Mouse (Mus musculus) CH12F3 (cell line): Measurements from ENCODE around the gene Cdk5rap3.

Source experiments
- in situ Hi-C: fragments of 300-500 bp; cut with MboI; formaldehyde crosslinking; loops from 2 replicates; pipeline ENCODE4 v1.14.3; 2020; ENCODE audit warnings: low sequenced_read_pairs

The Cdk5rap3 gene

GRCm38 (mm10) chr11:96862534-96862933 is 53.8 kb downstream of the Cdk5rap3 start:
- in situ Hi-C loops = loop anchor here (5.0 to 25.0 kb wide), 4 partner anchors 52 to 575 kb away; partner anchors contain the start of genes Cdk5rap3, Hoxb6, Hoxb7 and Hoxb8

- in situ Hi-C loops = loop anchor here (5.0 to 25.0 kb wide), 4 partner anchors 53 to 575 kb away; partner anchors contain the start of genes Cdk5rap3, Hoxb6, Hoxb7 and Hoxb8
Observed at GRCm38 (mm10) chr11:96861878-96862289, 54.4 kb downstream of the Cdk5rap3 start.

- in situ Hi-C loops = loop anchor here (5.0 to 25.0 kb wide), 4 partner anchors 53 to 574 kb away; partner anchors contain the start of genes Cdk5rap3, Hoxb6, Hoxb7 and Hoxb8
Observed at GRCm38 (mm10) chr11:96861446-96861845, 54.9 kb downstream of the Cdk5rap3 start.

- in situ Hi-C loops = loop anchor here (5.0 to 25.0 kb wide), 4 partner anchors 54 to 573 kb away; partner anchors contain the start of genes Cdk5rap3, Hoxb6, Hoxb7 and Hoxb8
Observed at GRCm38 (mm10) chr11:96860564-96860963, 55.7 kb downstream of the Cdk5rap3 start.

GRCm38 (mm10) chr11:96859635-96860034 is 56.7 kb downstream of the Cdk5rap3 start:
- in situ Hi-C loops = loop anchor here (5.0 to 25.0 kb wide), 5 partner anchors 55 to 572 kb away; partner anchors contain the start of genes Cdk5rap3, Hoxb6, Hoxb7 and Hoxb8

- in situ Hi-C loops = loop anchor here (10.0 to 25.0 kb wide), 3 partner anchors 63 to 570 kb away; partner anchors contain the start of genes Hoxb6, Hoxb7 and Hoxb8
Observed at GRCm38 (mm10) chr11:96857446-96857845, 58.9 kb downstream of the Cdk5rap3 start.
